Mouse (Mus musculus): ENCODE measurements around the gene Fmod.

DNA sequence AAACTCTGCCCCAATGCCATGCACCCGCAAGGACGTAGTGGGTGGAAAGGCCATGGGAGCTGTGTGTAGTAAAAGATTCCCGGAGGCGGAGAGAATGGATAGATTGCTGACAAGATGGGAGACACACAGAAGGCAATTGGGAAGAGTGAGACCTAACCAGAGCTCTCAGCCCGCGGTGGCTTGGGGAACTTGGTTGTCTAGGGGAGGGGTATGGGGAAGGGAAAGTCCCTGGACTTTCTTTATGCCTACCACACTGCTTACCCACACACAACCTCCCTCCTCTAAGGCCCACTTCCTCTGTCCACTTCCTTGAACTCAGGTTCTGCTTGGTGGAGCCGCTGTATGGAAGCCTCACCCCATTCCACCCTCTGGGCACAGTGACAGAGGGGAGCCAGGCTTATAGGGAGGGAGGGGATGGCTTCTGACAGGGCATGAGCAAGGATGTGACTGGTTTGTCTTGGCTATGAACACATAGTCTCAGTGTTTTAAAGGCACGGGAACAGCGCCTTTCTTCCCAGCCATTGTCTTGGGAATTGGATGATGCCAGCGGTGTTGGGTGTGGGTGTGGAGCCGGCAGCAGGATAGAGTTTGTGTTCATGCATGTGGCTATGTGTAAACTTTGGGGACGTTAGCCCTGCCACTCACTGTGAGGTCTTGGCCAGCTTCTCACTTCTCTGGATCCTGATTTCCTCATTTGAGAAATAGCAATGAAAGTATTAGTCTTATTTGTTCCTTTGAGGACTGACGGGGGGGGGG lies 56.9 kb downstream of the Fmod start:
- TF ChIP-seq POLR2A (IDR thresholded peaks at IDR 0.05; ENCODE audit: insufficient read length, low read depth): peak; percentile 17
- no peak for TF ChIP-seq MAX (IDR thresholded peaks at IDR 0.05; ENCODE audit: low read depth)
- no peak for TF ChIP-seq MYOG (IDR thresholded peaks at IDR 0.05; ENCODE audit: control insufficient read depth in 1 of 3, insufficient read depth in 1 of 3, insufficient read length in 2 of 3, low read depth in 2 of 3)
- no peak for TF ChIP-seq CEBPB (IDR thresholded peaks at IDR 0.05; ENCODE audit: insufficient read depth, poor library complexity, severe bottlenecking)
- no peak for TF ChIP-seq USF1 (IDR thresholded peaks at IDR 0.05; ENCODE audit: low read depth)
- TF ChIP-seq MYOD1 (IDR thresholded peaks at IDR 0.05; ENCODE audit: control insufficient read depth in 1 of 3, insufficient read length in 2 of 3, low read depth in 2 of 3): no peak
- TF ChIP-seq TCF12 (IDR thresholded peaks at IDR 0.05; ENCODE audit: insufficient read depth, poor library complexity, severe bottlenecking): no peak
- no peak for TF ChIP-seq TCF3 (IDR thresholded peaks at IDR 0.05; ENCODE audit: insufficient read length, low read depth)
- no peak for TF ChIP-seq E2F4 (IDR thresholded peaks at IDR 0.05; ENCODE audit: insufficient read depth)
- TF ChIP-seq POLR2AphosphoS2 (IDR thresholded peaks at IDR 0.05; ENCODE audit: insufficient read length, low read depth): no peak

Data from myocyte (in vitro differentiated cells).